In genomic region chr9:20374712-20375111, GRCm38 (mm10) we compare ENCODE assay signal across 34 mouse cellular contexts. TPM values are rescaled to one million over a fixed set of nuclear protein-coding genes. Genes with fewer than 3 reads are reported as not detected.
DNase-seq lines count a peak whose midpoint lies in the region; ATAC-seq and TF ChIP-seq lines count a peak whose summit lies in the region.
"Had no signal": no experiment of that assay in that cellular context is flagged by ENCODE, and none has a peak within 500 bp of the region (broad histone marks: within the 10 kb centered on the region; RNA-seq: fewer than 3 reads in every experiment).

No protein-coding gene starts in this region.

- no peak for ATAC-seq in midbrain, embryonic 11.5 days (ENCODE audit: low FRiP score)
- ATAC-seq in kidney, embryonic 16.5 days (ENCODE audit: low FRiP score, low TSS enrichment), result no peak
- no peak for ATAC-seq in midbrain, embryonic 14.5 days (ENCODE audit: low FRiP score, low TSS enrichment)
- ATAC-seq: activated CD4-positive, CD25-positive, alpha-beta regulatory T cell, adult 4 months; CD4-positive, CD25-positive, alpha-beta regulatory T cell, adult 4 months; forebrain, embryonic 15.5 days; hindbrain, embryonic 16.5 days; intestine, embryonic 15.5 days; Patski had no signal

- no peak for TF ChIP-seq EP300 in MEL (IDR thresholded peaks at IDR 0.05; ENCODE audit: low read depth in 1 of 2, low read length in 2 of 2)

- H3K9ac ChIP-seq in MEL (ENCODE audit: control insufficient read depth, low read depth, low read length, poor library complexity, severe bottlenecking), result no peak overlapping the region
- H3K9ac ChIP-seq in midbrain, embryonic 11.5 days (ENCODE audit: low read length), result no peak overlapping the region
- no peak overlapping the region for H3K9ac ChIP-seq in kidney, embryonic 16.5 days (replicated peaks; ENCODE audit: low read length)
- no peak overlapping the region for H3K9ac ChIP-seq in midbrain, embryonic 14.5 days (replicated peaks; ENCODE audit: low read length)
- H3K9ac ChIP-seq: embryonic facial prominence, embryonic 13.5 days; forebrain, embryonic 12.5 days; forebrain, embryonic 15.5 days; hindbrain, embryonic 13.5 days; intestine, embryonic 15.5 days had no signal

- no peaks in the 10 kb centered on the region for H3K27me3 ChIP-seq in E14TG2a.4 (ENCODE audit: insufficient read depth, low read length)
- no peaks in the 10 kb centered on the region for H3K27me3 ChIP-seq in MEL (ENCODE audit: control insufficient read depth in 1 of 2, insufficient read depth in 2 of 2, low read length in 2 of 2)
- H3K27me3 ChIP-seq in midbrain, embryonic 11.5 days (ENCODE audit: control insufficient read depth, insufficient read depth, low read length), result no peaks in the 10 kb centered on the region
- no peaks in the 10 kb centered on the region for H3K27me3 ChIP-seq in kidney, embryonic 16.5 days (ENCODE audit: insufficient read depth, low read length)
- no peaks in the 10 kb centered on the region for H3K27me3 ChIP-seq in midbrain, embryonic 14.5 days (ENCODE audit: control insufficient read depth, insufficient read depth, low read length)
- H3K27me3 ChIP-seq: embryonic facial prominence, embryonic 13.5 days; forebrain, embryonic 12.5 days; forebrain, embryonic 15.5 days; hindbrain, embryonic 13.5 days; intestine, embryonic 15.5 days; Patski had no signal

- DNase-seq in ES-CJ7 (ENCODE audit: low read depth, low spot score) (peak; percentile 44), MEL (ENCODE audit: low read depth, low spot score) (peak; percentile 45)
- no peak for DNase-seq in midbrain, embryonic 11.5 days (ENCODE audit: low spot score, missing footprints)
- DNase-seq in midbrain, embryonic 14.5 days, result no peak
- DNase-seq: adrenal gland, adult 8-10 months; adrenal gland, postnatal 25 days; cerebellum, adult 11-12 months; cerebellum, adult 8-10 months; cerebellum, postnatal 10 days; cerebellum, postnatal 36 days; embryo, embryonic 11 days; gastrocnemius, postnatal 25 days; heart, adult 2 months had no signal

- TF ChIP-seq POLR2A in MEL (IDR thresholded peaks at IDR 0.05; ENCODE audit: control insufficient read depth in 1 of 2, insufficient read depth in 1 of 2, low read depth in 1 of 2, low read length in 2 of 2, poor library complexity in 1 of 2), result no peak

- TF ChIP-seq RAD21 in MEL (IDR thresholded peaks at IDR 0.05; ENCODE audit: low read depth, low read length), result no peak

- H3K27ac ChIP-seq in MEL (ENCODE audit: control insufficient read depth, low read depth, low read length), result no peak overlapping the region
- H3K27ac ChIP-seq in midbrain, embryonic 11.5 days (ENCODE audit: low read depth, low read length), result no peak overlapping the region
- no peak overlapping the region for H3K27ac ChIP-seq in kidney, embryonic 16.5 days (ENCODE audit: low read length)
- no peak overlapping the region for H3K27ac ChIP-seq in midbrain, embryonic 14.5 days (replicated peaks; ENCODE audit: low read depth, low read length)
- H3K27ac ChIP-seq: embryonic facial prominence, embryonic 10.5 days; embryonic facial prominence, embryonic 13.5 days; forebrain, embryonic 12.5 days; forebrain, embryonic 15.5 days; heart, adult 2 months; hindbrain, embryonic 10.5 days; hindbrain, embryonic 13.5 days; intestine, embryonic 15.5 days had no signal

- H3K9me3 ChIP-seq in E14TG2a.4 (ENCODE audit: low read length), result peaks cover 14% of the 10 kb centered on the region
- H3K9me3 ChIP-seq in MEL (replicated peaks; ENCODE audit: insufficient read depth, low read length), result no peaks in the 10 kb centered on the region
- H3K9me3 ChIP-seq in midbrain, embryonic 11.5 days (ENCODE audit: control insufficient read depth, low read length), result peaks cover 6% of the 10 kb centered on the region; the same call in 1 of the 2 replicates
- 0 out of 2 replicates have a peak, but pooled peaks cover 4% of the 10 kb centered on the region for H3K9me3 ChIP-seq in kidney, embryonic 16.5 days (ENCODE audit: low read length)
- peaks cover 12% of the 10 kb centered on the region; the same call in 1 of the 2 replicates for H3K9me3 ChIP-seq in midbrain, embryonic 14.5 days (ENCODE audit: control insufficient read depth, low read length)
- H3K9me3 ChIP-seq: embryonic facial prominence, embryonic 13.5 days; forebrain, embryonic 15.5 days; intestine, embryonic 15.5 days had no signal

- H3K4me3 ChIP-seq in E14TG2a.4 (replicated peaks; ENCODE audit: low read length), result no peak overlapping the region
- no peak overlapping the region for H3K4me3 ChIP-seq in MEL (ENCODE audit: control insufficient read depth in 1 of 2, insufficient read depth in 1 of 2, low read depth in 2 of 2, low read length in 2 of 2)
- H3K4me3 ChIP-seq in midbrain, embryonic 11.5 days (ENCODE audit: low read depth, low read length), result no peak overlapping the region
- no peak overlapping the region for H3K4me3 ChIP-seq in kidney, embryonic 16.5 days (ENCODE audit: low read length)
- H3K4me3 ChIP-seq in midbrain, embryonic 14.5 days (replicated peaks; ENCODE audit: low read depth, low read length), result no peak overlapping the region
- H3K4me3 ChIP-seq: embryonic facial prominence, embryonic 10.5 days; embryonic facial prominence, embryonic 13.5 days; erythroblast, embryonic 14.5 days; forebrain, embryonic 12.5 days; forebrain, embryonic 15.5 days; heart, adult 2 months; hindbrain, embryonic 10.5 days; hindbrain, embryonic 13.5 days; intestine, embryonic 15.5 days had no signal

- TF ChIP-seq CTCF in E14TG2a.4 (conservative IDR thresholded peaks at IDR 0.05; ENCODE audit: low read length) (peak; percentile 42), MEL (IDR thresholded peaks at IDR 0.05 in 2 of 3, conservative IDR thresholded peaks at IDR 0.05 in 1 of 3; ENCODE audit: control insufficient read depth in 1 of 3, insufficient read depth in 1 of 3, low read depth in 2 of 3, low read length in 3 of 3, poor library complexity in 1 of 3, severe bottlenecking in 1 of 3) (peak in 1 of 3 experiments; percentile 66; a peak in 2 of 6 replicates)

- no peaks in the 10 kb centered on the region; the same call in 1 of the 2 replicates for H3K79me2 ChIP-seq in MEL (ENCODE audit: control insufficient read depth, insufficient read depth, low read length, poor library complexity)

- H3K36me3 ChIP-seq in E14TG2a.4 (ENCODE audit: insufficient read depth, low read length), result no peaks in the 10 kb centered on the region
- no peaks in the 10 kb centered on the region for H3K36me3 ChIP-seq in MEL (ENCODE audit: control insufficient read depth in 1 of 2, insufficient read depth in 2 of 2, low read length in 2 of 2)
- H3K36me3 ChIP-seq in midbrain, embryonic 11.5 days (ENCODE audit: control insufficient read depth, insufficient read depth, low read length), result no peaks in the 10 kb centered on the region
- no peaks in the 10 kb centered on the region for H3K36me3 ChIP-seq in kidney, embryonic 16.5 days (ENCODE audit: insufficient read depth, low read length)
- H3K36me3 ChIP-seq in midbrain, embryonic 14.5 days (ENCODE audit: control insufficient read depth, insufficient read depth, low read length), result no peaks in the 10 kb centered on the region; the same call in 1 of the 2 replicates
- H3K36me3 ChIP-seq: embryonic facial prominence, embryonic 10.5 days; embryonic facial prominence, embryonic 13.5 days; intestine, embryonic 15.5 days had no signal

- 97% methylated on average over 1 of the region's 1 CpGs for WGBS in midbrain, embryonic 11.5 days
- 89% methylated on average over 1 of the region's 1 CpGs for whole genome bisulfite sequencing in kidney, embryonic 16.5 days
- WGBS in midbrain, embryonic 14.5 days, result 97% methylated on average over 1 of the region's 1 CpGs

- H3K4me1 ChIP-seq in E14TG2a.4 (replicated peaks; ENCODE audit: low read depth, low read length) (no peaks in the 10 kb centered on the region), MEL (ENCODE audit: control insufficient read depth in 1 of 2, insufficient read depth in 2 of 2, low read length in 2 of 2) (no peaks in the 10 kb centered on the region)
- H3K4me1 ChIP-seq in midbrain, embryonic 11.5 days (ENCODE audit: control insufficient read depth, insufficient read depth, low read length), result no peaks in the 10 kb centered on the region
- no peaks in the 10 kb centered on the region for H3K4me1 ChIP-seq in kidney, embryonic 16.5 days (ENCODE audit: insufficient read depth, low read length)
- no peaks in the 10 kb centered on the region for H3K4me1 ChIP-seq in midbrain, embryonic 14.5 days (ENCODE audit: control insufficient read depth, insufficient read depth, low read length)
- H3K4me1 ChIP-seq: embryonic facial prominence, embryonic 10.5 days; embryonic facial prominence, embryonic 13.5 days; forebrain, embryonic 12.5 days; forebrain, embryonic 15.5 days; hindbrain, embryonic 10.5 days; hindbrain, embryonic 13.5 days; intestine, embryonic 15.5 days had no signal

- H3K4me2 ChIP-seq in midbrain, embryonic 11.5 days, result no peak overlapping the region
- no peak overlapping the region for H3K4me2 ChIP-seq in kidney, embryonic 16.5 days (replicated peaks; ENCODE audit: low read depth, low read length)
- H3K4me2 ChIP-seq in midbrain, embryonic 14.5 days (ENCODE audit: low read length), result no peak overlapping the region
- H3K4me2 ChIP-seq: embryonic facial prominence, embryonic 13.5 days; forebrain, embryonic 12.5 days; forebrain, embryonic 15.5 days; heart, embryonic 11.5 days; hindbrain, embryonic 13.5 days; intestine, embryonic 15.5 days had no signal

TF ChIP-seq in MEL, 35 proteins besides CTCF, POLR2A, EP300 and RAD21 (continues in another document):
- TF ChIP-seq KAT2A (conservative IDR thresholded peaks at IDR 0.05; ENCODE audit: low read depth, low read length) (no peak), SMC3 (IDR thresholded peaks at IDR 0.05; ENCODE audit: low read depth, low read length) (no peak), MAZ (IDR thresholded peaks at IDR 0.05; ENCODE audit: low read depth, low read length) (no peak), ZNF384 (IDR thresholded peaks at IDR 0.05; ENCODE audit: low read depth, low read length) (no peak), USF1 (IDR thresholded peaks at IDR 0.05; ENCODE audit: low read depth, low read length) (no peak)

RNA-seq across cellular contexts. Expression of gene Zfp560, which starts 10.3 kb away (rescaled TPM):
- 31.5 and 42.0 TPM in 2 replicates for total RNA-seq in MEL (2012; rRNA removed)
- polyA plus RNA-seq in MEL (2012; ENCODE audit: insufficient read depth in 1 of 2, insufficient read length in 2 of 2, low read depth in 1 of 2, low replicate concordance in 2 of 2, missing spikeins in 1 of 2), result 10 to 100 TPM in 1 of 2 experiments, not detected in 1; 37.0 TPM
- 35.6 and 38.2 TPM in 2 replicates for polyA plus RNA-seq in midbrain, embryonic 11.5 days (2014; fragmentation: Nextera tagmentation; extraction: Ambion mirVana)
- polyA plus RNA-seq in kidney, embryonic 16.5 days (2015; fragmentation: Nextera tagmentation; extraction: Ambion mirVana), result 27.1 and 31.3 TPM in 2 replicates
- polyA plus RNA-seq in midbrain, embryonic 14.5 days (2014; fragmentation: Nextera tagmentation; extraction: Ambion mirVana), result 49.2 and 50.5 TPM in 2 replicates

RNA-seq across cellular contexts. Expression of gene Olfr18, which starts 38.8 kb away (rescaled TPM):
- total RNA-seq in MEL (2012; rRNA removed), result not detected in 2 replicates
- polyA plus RNA-seq in MEL (2012; ENCODE audit: insufficient read depth in 1 of 2, insufficient read length in 2 of 2, low read depth in 1 of 2, low replicate concordance in 2 of 2, missing spikeins in 1 of 2), result not detected
- 0.05 TPM in 1 of 2 replicates, not detected in the other for polyA plus RNA-seq in midbrain, embryonic 11.5 days (2014; fragmentation: Nextera tagmentation; extraction: Ambion mirVana)
- 0.09 TPM in 1 of 2 replicates, not detected in the other for polyA plus RNA-seq in kidney, embryonic 16.5 days (2015; fragmentation: Nextera tagmentation; extraction: Ambion mirVana)
- 0.08 and 0.32 TPM in 2 replicates for polyA plus RNA-seq in midbrain, embryonic 14.5 days (2014; fragmentation: Nextera tagmentation; extraction: Ambion mirVana)
- total RNA-seq: adrenal gland, adult 8-10 months; adrenal gland, postnatal 25 days; gastrocnemius, adult 8-10 months; gastrocnemius, postnatal 25 days; heart, adult 2 months; heart, postnatal 25 days had no signal
- polyA plus RNA-seq: activated CD4-positive, CD25-positive, alpha-beta regulatory T cell, adult 4 months; C2C12; CD4-positive, CD25-positive, alpha-beta regulatory T cell, adult 4 months; embryonic facial prominence, embryonic 10.5 days; embryonic facial prominence, embryonic 13.5 days; erythroblast, embryonic 14.5 days; forebrain, embryonic 12.5 days; forebrain, embryonic 15.5 days; gonadal fat pad, adult 2 months; heart, embryonic 11.5 days; heart, embryonic 14.5 days; heart, postnatal 0 days; hindbrain, embryonic 10.5 days; hindbrain, embryonic 13.5 days; hindbrain, embryonic 16.5 days; intestine, embryonic 15.5 days; Patski had no signal

Comparison
In these comparisons a context has a peak if more than half of its experiments do, and no peak if none do; other contexts are left out.
1. DNase-seq: peak in ES-CJ7 (single experiment) and MEL (single experiment); none in midbrain, embryonic 11.5 days (single experiment) and midbrain, embryonic 14.5 days (single experiment).